Mouse (Mus musculus) heart, embryonic 15.5 days (tissue): ENCODE measurements around the gene Glb1l. TPM values are rescaled to one million over a fixed set of nuclear protein-coding genes. Genes with fewer than 3 reads are reported as not detected.

Experiments
- ATAC-seq: fragments of 200-750 bp; cut with Nextera tagmentation; replicated peaks from 2 replicates; pipeline ENCODE4 v1.8.0; 2017; ENCODE audit warnings: low read depth, moderate TSS enrichment; ENCODE audit not compliant: insufficient number of reproducible peaks, insufficient read depth, low FRiP score
- H3K27ac ChIP-seq: fragments of 300-500 bp; sonication (generic); 2 replicates; pipeline ENCODE4 v1.5.1; 2015; ENCODE audit warnings: mild to moderate bottlenecking, inconsistent platforms
- H3K27me3 ChIP-seq: fragments of 300-500 bp; sonication (generic); 2 replicates; pipeline ENCODE4 v1.6.1; 2015; ENCODE audit warnings: inconsistent platforms
- H3K36me3 ChIP-seq: fragments of 300-500 bp; sonication (generic); 2 replicates; pipeline ENCODE4 v1.6.1; 2015; ENCODE audit warnings: mild to moderate bottlenecking, inconsistent platforms
- H3K4me1 ChIP-seq: fragments of 300-500 bp; sonication (generic); replicated peaks from 2 replicates; pipeline ENCODE4 v1.6.1; 2015; ENCODE audit warnings: inconsistent platforms
- H3K4me2 ChIP-seq: fragments of 300-500 bp; sonication (generic); 2 replicates; pipeline ENCODE4 v1.6.1; 2015; ENCODE audit warnings: inconsistent platforms, mild to moderate bottlenecking, moderate library complexity
- H3K4me3 ChIP-seq: fragments of 300-500 bp; sonication (generic); 2 replicates; pipeline ENCODE4 v1.5.1; 2015; ENCODE audit warnings: mild to moderate bottlenecking, inconsistent platforms
- H3K9ac ChIP-seq: fragments of 300-500 bp; sonication (generic); 2 replicates; pipeline ENCODE4 v1.6.1; 2015; ENCODE audit warnings: mild to moderate bottlenecking, inconsistent platforms
- H3K9me3 ChIP-seq: fragments of 300-500 bp; sonication (generic); replicated peaks from 2 replicates; pipeline ENCODE4 v1.6.1; 2016; ENCODE audit warnings: inconsistent platforms
- WGBS: fragments of 180-500 bp; shearing (Covaris S2); methylation state at CpG from one replicate; pipeline ENCODE4 v1.1.7; 2015; ENCODE audit warnings: mixed read lengths; 5-methylcytosine and 5-hydroxymethylcytosine counted together
- polyA plus RNA-seq: library from polyadenylated mRNA; unstranded; fragments of >200 nt; fragmentation: Nextera tagmentation; extraction: Ambion mirVana; gene quantifications from 2 replicates; pipeline ENCODE4 v1.2.1, GENCODE M21; 2015

Glb1l gene
- polyA plus RNA-seq, 1 experiment from 2014 or later, result 9.4 TPM

GRCm38 (mm10) chr1:75230335-75230994 lies 19.9 kb upstream of the Glb1l start:
- Histone ChIP-seq H3K4me3 (no peak overlapping the region), H3K4me2 (no peak overlapping the region), H3K27ac (no peak overlapping the region), H3K9me3 (no peaks in the 10 kb centered on the region), H3K9ac (no peak overlapping the region), H3K4me1 (peaks cover 18% of the 10 kb centered on the region), H3K36me3 (no peaks in the 10 kb centered on the region), H3K27me3 (no peaks in the 10 kb centered on the region)
- no peak for ATAC-seq
- WGBS, result 75% methylated on average over 7 of the region's 7 CpGs

DNA sequence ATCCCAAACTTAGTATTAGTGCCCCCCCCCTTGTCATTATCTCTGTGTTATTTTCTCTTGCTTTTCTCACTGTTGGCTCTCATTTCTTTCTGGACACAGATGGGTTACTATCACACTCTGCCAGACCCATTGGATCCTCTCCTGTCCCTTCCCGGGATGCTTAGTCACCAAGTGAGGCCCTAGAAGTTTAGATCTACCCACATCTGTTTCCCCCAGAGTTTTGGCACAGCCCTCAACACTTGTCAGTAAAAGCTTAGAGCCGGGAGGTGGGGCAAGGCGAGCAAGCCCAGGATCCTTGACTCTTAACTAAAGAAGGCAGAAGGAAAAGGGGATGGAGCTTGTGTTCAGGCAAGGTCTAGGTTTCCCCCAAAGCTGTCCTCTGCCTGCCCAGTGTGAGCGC lies 18.5 kb upstream of the Glb1l start:
- H3K27me3 ChIP-seq, result no peaks in the 10 kb centered on the region
- no peak overlapping the region for H3K27ac ChIP-seq
- peaks cover 8% of the 10 kb centered on the region for H3K4me1 ChIP-seq
- no peak for ATAC-seq
- H3K4me2 ChIP-seq, result no peak overlapping the region
- H3K9me3 ChIP-seq, result no peaks in the 10 kb centered on the region
- no peaks in the 10 kb centered on the region for H3K36me3 ChIP-seq
- no peak overlapping the region for H3K9ac ChIP-seq
- H3K4me3 ChIP-seq, result no peak overlapping the region
- 58% methylated on average over 4 of the region's 4 CpGs for WGBS

DNA sequence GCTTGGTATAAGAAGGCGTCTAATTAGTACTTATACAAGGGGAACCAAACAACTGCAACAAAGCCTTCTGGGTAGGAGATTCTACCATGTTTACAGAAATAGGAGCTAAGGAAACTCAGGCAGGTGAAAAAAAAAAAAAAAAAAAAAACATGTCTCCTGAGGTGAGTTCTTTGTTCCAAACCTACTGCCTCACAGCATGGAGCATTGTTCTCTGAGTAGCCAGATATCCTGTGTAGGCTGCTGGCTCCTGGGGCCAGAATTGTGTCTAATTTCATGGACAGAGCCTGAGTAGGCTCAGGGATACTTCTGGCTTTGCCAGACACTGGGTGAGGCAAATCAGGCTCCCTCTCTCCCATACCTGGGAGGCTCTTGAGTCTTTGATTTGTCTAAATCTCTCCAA lies 17.0 kb upstream of the Glb1l start:
- Histone ChIP-seq H3K4me2 (no peak overlapping the region), H3K27ac (no peak overlapping the region), H3K9ac (no peak overlapping the region), H3K9me3 (no peaks in the 10 kb centered on the region), H3K36me3 (no peaks in the 10 kb centered on the region), H3K4me3 (no peak overlapping the region), H3K4me1 (peaks cover 8% of the 10 kb centered on the region), H3K27me3 (no peaks in the 10 kb centered on the region)
- no peak for ATAC-seq
- WGBS, result 72% methylated on average over 1 of the region's 1 CpGs

GRCm38 (mm10) chr1:75226138-75226537 lies 15.5 kb upstream of the Glb1l start:
- no peak overlapping the region for H3K4me2 ChIP-seq
- H3K4me3 ChIP-seq, result no peak overlapping the region
- H3K9ac ChIP-seq, result no peak overlapping the region
- no peaks in the 10 kb centered on the region for H3K36me3 ChIP-seq
- peaks cover 8% of the 10 kb centered on the region for H3K4me1 ChIP-seq
- H3K9me3 ChIP-seq, result no peaks in the 10 kb centered on the region
- ATAC-seq, result no peak
- WGBS, result 47% methylated on average over 2 of the region's 2 CpGs
- no peak overlapping the region for H3K27ac ChIP-seq
- H3K27me3 ChIP-seq, result peaks cover 4% of the 10 kb centered on the region

DNA sequence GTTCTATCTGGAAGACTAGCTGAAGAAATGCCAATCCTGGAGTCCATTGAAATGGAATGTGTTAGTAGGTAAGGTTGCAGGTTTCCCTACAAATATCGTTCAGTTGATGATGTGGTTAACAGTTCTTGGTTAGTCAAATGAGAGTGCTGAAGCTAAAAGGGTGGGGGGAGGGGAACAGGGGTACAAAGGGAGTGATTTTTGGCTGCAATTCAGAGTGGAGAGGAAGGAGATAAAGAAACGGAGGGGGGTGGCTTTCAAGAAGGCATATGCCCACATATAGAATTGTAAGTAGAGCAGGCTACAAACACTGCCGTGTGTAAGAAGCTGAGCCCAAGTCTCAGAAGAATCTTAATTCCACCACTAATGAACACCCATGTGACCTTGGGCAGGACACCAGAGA lies 14.9 kb upstream of the Glb1l start:
- ATAC-seq, result no peak
- H3K36me3 ChIP-seq, result no peaks in the 10 kb centered on the region
- H3K4me2 ChIP-seq, result no peak overlapping the region
- no peak overlapping the region for H3K27ac ChIP-seq
- no peak overlapping the region for H3K9ac ChIP-seq
- H3K4me1 ChIP-seq, result peaks cover 8% of the 10 kb centered on the region
- peaks cover 10% of the 10 kb centered on the region for H3K27me3 ChIP-seq
- H3K4me3 ChIP-seq, result no peak overlapping the region
- no peaks in the 10 kb centered on the region for H3K9me3 ChIP-seq
- WGBS, result 31% methylated on average over 3 of the region's 3 CpGs

DNA sequence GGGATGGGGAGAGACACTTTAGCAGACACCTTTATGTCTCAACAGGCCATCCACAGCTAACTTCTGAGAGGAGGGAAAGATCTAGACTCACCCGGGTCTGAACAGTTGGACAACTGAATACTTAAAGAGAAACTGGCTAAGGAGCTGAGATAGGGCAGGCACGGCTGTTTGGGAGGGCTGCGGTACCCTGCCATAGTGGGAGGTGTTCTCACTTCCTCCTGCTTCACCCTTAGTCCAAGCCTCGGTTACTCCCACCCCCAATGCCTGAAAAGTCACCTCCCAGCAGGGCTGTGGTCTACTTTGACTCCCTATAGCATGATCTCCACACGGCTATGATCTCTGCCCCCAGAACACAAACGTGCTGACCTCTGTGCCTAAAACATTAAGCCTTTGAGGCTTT lies 12.9 kb upstream of the Glb1l start:
- Histone ChIP-seq H3K36me3 (no peaks in the 10 kb centered on the region), H3K9ac (no peak overlapping the region), H3K4me1 (peaks cover 21% of the 10 kb centered on the region), H3K4me2 (no peak overlapping the region), H3K27ac (no peak overlapping the region), H3K4me3 (no peak overlapping the region), H3K9me3 (no peaks in the 10 kb centered on the region), H3K27me3 (peaks cover 25% of the 10 kb centered on the region)
- ATAC-seq, result no peak
- WGBS, result 31% methylated on average over 6 of the region's 6 CpGs

DNA sequence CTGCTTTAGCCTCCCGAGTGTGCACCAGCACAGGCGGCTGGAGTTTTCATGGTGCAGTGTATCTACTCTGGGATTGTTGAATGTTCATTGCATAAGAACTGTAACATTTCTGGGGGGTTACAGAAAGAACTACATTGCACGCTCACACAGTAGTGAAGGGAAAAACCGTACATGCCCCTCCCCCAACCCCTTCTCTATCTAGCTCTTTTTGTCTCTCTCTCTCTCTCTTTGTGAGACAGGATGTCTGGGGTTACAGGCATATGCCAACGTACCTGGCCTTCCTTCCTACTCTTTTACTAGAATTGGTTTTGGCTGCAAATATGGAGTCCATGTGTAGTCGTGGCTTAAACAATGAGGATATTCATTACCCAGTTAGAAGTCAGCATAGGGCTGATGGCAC lies 12.3 kb upstream of the Glb1l start:
- Histone ChIP-seq H3K4me3 (no peak overlapping the region), H3K36me3 (no peaks in the 10 kb centered on the region), H3K9me3 (no peaks in the 10 kb centered on the region), H3K4me2 (no peak overlapping the region), H3K27ac (no peak overlapping the region), H3K4me1 (peaks cover 27% of the 10 kb centered on the region), H3K27me3 (peaks cover 27% of the 10 kb centered on the region), H3K9ac (no peak overlapping the region)
- 61% methylated on average over 6 of the region's 6 CpGs for WGBS
- ATAC-seq, result no peak

DNA sequence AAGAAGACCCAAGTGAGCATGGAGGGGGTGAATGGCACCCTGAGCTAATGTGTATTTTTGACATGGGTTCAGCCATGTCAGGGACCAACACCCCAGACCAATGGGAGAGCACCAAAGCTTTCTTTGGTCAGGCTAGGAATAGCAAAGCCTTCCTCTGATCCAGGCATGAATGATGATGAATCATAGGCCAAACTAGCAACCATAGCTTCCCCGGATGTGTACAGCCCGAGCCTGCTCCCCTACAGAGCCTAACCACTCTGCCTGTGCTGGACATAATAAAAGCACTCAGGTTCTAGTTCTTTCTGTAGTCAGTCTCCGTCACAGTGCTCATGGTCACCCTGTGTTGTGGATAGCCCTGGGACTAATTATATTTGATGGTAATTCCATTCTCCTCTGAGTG lies 10.9 kb upstream of the Glb1l start:
- peaks cover 31% of the 10 kb centered on the region for H3K27me3 ChIP-seq

DNA sequence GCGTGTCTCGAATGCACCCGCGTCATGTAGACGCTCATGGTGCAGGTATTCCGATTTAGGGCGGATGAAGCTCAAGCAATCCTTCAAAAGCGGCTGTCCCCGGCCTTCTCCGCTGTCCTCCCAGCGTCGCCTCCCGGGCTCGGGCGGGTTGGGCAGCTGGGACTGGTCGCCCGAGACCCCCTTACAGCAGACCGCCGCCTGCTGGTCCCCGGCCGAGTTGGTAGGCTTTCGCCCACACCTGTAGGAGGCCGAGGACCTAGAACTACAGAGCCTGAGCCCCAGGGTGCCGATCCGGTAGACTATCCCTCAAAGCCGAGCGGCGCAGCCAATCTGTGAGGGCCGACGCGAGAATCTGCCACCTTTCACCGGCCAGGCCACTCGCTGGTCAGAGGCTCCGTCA lies 8.9 kb upstream of the Glb1l start, which contains the start of gene Tuba4a:
Gene Tuba4a (minus strand): TSS at position 335 of the 400 bp plus-strand sequence.
- WGBS, result 2% methylated on average over 34 of the region's 34 CpGs
- H3K4me3 ChIP-seq, result peak within 1 kb of the TSS; percentile 72
- peak; percentile 48 for ATAC-seq
- peaks cover 24% of the 10 kb centered on the region for H3K4me1 ChIP-seq
- H3K36me3 ChIP-seq, result peaks cover 13% of the 10 kb centered on the region; the same call in 1 of the 2 replicates
- peak within 1 kb of the TSS; percentile 67 for H3K9ac ChIP-seq
- H3K9me3 ChIP-seq, result no peaks in the 10 kb centered on the region
- peak within 1 kb of the TSS; percentile 38 for H3K27ac ChIP-seq
- peaks cover 31% of the 10 kb centered on the region for H3K27me3 ChIP-seq
- H3K4me2 ChIP-seq, result peak within 1 kb of the TSS; percentile 98

More for the DNA sequence above, 10.9 kb upstream of the Glb1l start:
- Histone ChIP-seq H3K4me3 (no peak overlapping the region), H3K9ac (no peak overlapping the region), H3K9me3 (no peaks in the 10 kb centered on the region), H3K27ac (no peak overlapping the region), H3K36me3 (no peaks in the 10 kb centered on the region), H3K4me2 (no peak overlapping the region), H3K4me1 (peaks cover 22% of the 10 kb centered on the region)
- no peak for ATAC-seq
- WGBS, result 70% methylated on average over 3 of the region's 3 CpGs

DNA sequence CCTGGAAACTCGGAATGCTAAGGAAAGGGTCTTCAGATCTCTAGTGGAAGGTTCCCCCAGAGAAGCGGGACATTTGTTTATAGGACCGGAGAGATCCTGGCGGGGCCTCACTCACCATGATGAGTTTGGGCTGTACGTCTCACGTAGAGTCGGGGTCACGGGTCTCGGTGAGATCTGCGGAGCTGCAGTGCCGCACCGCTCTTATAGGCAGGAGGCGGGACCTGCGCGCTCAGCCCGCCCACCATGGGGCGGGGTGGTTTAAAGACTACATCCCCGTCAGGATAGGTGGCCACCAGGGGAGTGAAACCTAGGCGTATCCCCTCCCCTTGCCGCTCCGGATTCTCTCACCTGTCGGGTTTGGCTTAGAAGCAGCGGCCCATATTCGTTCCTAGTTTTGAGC lies 8.5 kb upstream of the Glb1l start:
- Histone ChIP-seq H3K9me3 (no peaks in the 10 kb centered on the region), H3K27ac (peak overlapping the region; percentile 38), H3K4me2 (peak overlapping the region; percentile 98), H3K36me3 (peaks cover 17% of the 10 kb centered on the region), H3K27me3 (peaks cover 31% of the 10 kb centered on the region), H3K4me1 (peaks cover 26% of the 10 kb centered on the region), H3K9ac (peak overlapping the region; percentile 67), H3K4me3 (peak overlapping the region; percentile 72)
- WGBS, result 0% methylated on average over 24 of the region's 24 CpGs
- peak; percentile 87 for ATAC-seq

- peak overlapping the region; percentile 38 for H3K27ac ChIP-seq
- WGBS, result 2% methylated on average over 38 of the region's 38 CpGs
Measured at GRCm38 (mm10) chr1:75218227-75219001, 7.8 kb upstream of the Glb1l start.

More at GRCm38 (mm10) chr1:75218227-75219001, 7.8 kb upstream of the Glb1l start:
- peaks cover 26% of the 10 kb centered on the region for H3K4me1 ChIP-seq
- no peaks in the 10 kb centered on the region for H3K9me3 ChIP-seq
- peak; percentile 54 for ATAC-seq
- peak overlapping the region; percentile 72 for H3K4me3 ChIP-seq
- H3K4me2 ChIP-seq, result peak overlapping the region; percentile 98
- peak overlapping the region; percentile 67 for H3K9ac ChIP-seq
- peaks cover 23% of the 10 kb centered on the region for H3K36me3 ChIP-seq
- peaks cover 31% of the 10 kb centered on the region for H3K27me3 ChIP-seq
